Comparison of ENCODE assay signal across 9 mouse cellular contexts in genomic region chr1:82815941-82816716, GRCm38 (mm10). TPM values are rescaled to one million over a fixed set of nuclear protein-coding genes. Genes with fewer than 3 reads are reported as not detected.
DNase-seq lines count a peak whose midpoint lies in the region; ATAC-seq lines count a peak whose summit lies in the region.
"Had no signal": no experiment of that assay in that cellular context is flagged by ENCODE, and none has a peak within 500 bp of the region (broad histone marks: within the 10 kb centered on the region; RNA-seq: fewer than 3 reads in every experiment).

No protein-coding gene starts in this region.

- peak overlapping the region; percentile 58 for H3K4me2 ChIP-seq in heart, embryonic 11.5 days

- 23% methylated on average over 16 of the region's 17 CpGs for WGBS in heart, embryonic 11.5 days (ENCODE audit: insufficient replicate concordance)

- peak; percentile 88 for ATAC-seq in heart, embryonic 11.5 days (replicated peaks; ENCODE audit: insufficient number of reproducible peaks, low FRiP score, low TSS enrichment)
- peak; percentile 51 to 57; a peak in 2 of 4 replicates for ATAC-seq in hematopoietic stem cell, adult 5-6 weeks (replicated peaks in 1 of 2; ENCODE audit: insufficient read depth in 1 of 2, low FRiP score in 2 of 2, low TSS enrichment in 1 of 2, low read depth in 1 of 2, poor library complexity in 2 of 2, severe bottlenecking in 2 of 2)
- 0 out of 2 replicates have a peak, but pooled peaks have one; percentile 19 for ATAC-seq in neutrophil, adult 5-6 weeks (ENCODE audit: extremely low read depth, insufficient number of reproducible peaks, low FRiP score, poor library complexity, severe bottlenecking)

- H3K27ac ChIP-seq in heart, embryonic 11.5 days (ENCODE audit: low read depth, low read length), result peak overlapping the region; percentile 74

- H3K9ac ChIP-seq in heart, embryonic 11.5 days (ENCODE audit: low read depth, low read length), result 0 out of 2 replicates have a peak overlapping the region, but pooled peaks have one; percentile 34

- intact Hi-C loops in heart, postnatal 10 days (cut with DNase I), result no loop called here

- no peaks in the 10 kb centered on the region for H3K36me3 ChIP-seq in heart, embryonic 11.5 days (ENCODE audit: control insufficient read depth, insufficient read depth, low read length)

- peaks cover 18% of the 10 kb centered on the region for H3K4me1 ChIP-seq in heart, embryonic 11.5 days (ENCODE audit: control insufficient read depth, insufficient read depth, low read length)

- no peaks in the 10 kb centered on the region for H3K9me3 ChIP-seq in heart, embryonic 11.5 days (replicated peaks; ENCODE audit: control insufficient read depth, low read length)

- no peak for DNase-seq in heart, postnatal 10 days
- DNase-seq in liver, result peak; percentile 92
- DNase-seq in testis, postnatal 10 days (ENCODE audit: low spot score), result no peak
- no peak for DNase-seq in left cerebral cortex, adult 11 months (ENCODE audit: low spot score)
- DNase-seq in gastrocnemius, postnatal 25 days, result no peak

- peak overlapping the region; percentile 23 for H3K4me3 ChIP-seq in heart, embryonic 11.5 days (ENCODE audit: low read depth, low read length)

- no peaks in the 10 kb centered on the region for H3K27me3 ChIP-seq in heart, embryonic 11.5 days (ENCODE audit: control insufficient read depth, insufficient read depth, low read length)

RNA-seq across cellular contexts. Expression of gene Agfg1, which starts 23.2 kb away (rescaled TPM):
- 42.2 and 43.8 TPM in 2 replicates for polyA plus RNA-seq in heart, embryonic 11.5 days (2014; fragmentation: Nextera tagmentation; extraction: Ambion mirVana)
- total RNA-seq in heart, postnatal 10 days (2021), result 10 to 100 TPM; 39.9 to 43.2 TPM
- 36.5 and 37.6 TPM in 2 replicates for total RNA-seq in hematopoietic stem cell, adult 5-6 weeks (2017)
- total RNA-seq in neutrophil, adult 5-6 weeks (2017), result 55.2 and 59.5 TPM in 2 replicates
- 10 to 100 TPM; 23.3 to 24.9 TPM for total RNA-seq in gastrocnemius, postnatal 25 days (2021)

RNA-seq across cellular contexts. Expression of gene Gm47791, which starts 45.1 kb away (rescaled TPM):
- not detected in 2 replicates for polyA plus RNA-seq in heart, embryonic 11.5 days (2014; fragmentation: Nextera tagmentation; extraction: Ambion mirVana)
- not detected for total RNA-seq in heart, postnatal 10 days (2021)
- not detected in 2 replicates for total RNA-seq in hematopoietic stem cell, adult 5-6 weeks (2017)
- not detected in 2 replicates for total RNA-seq in neutrophil, adult 5-6 weeks (2017)
- not detected for total RNA-seq in gastrocnemius, postnatal 25 days (2021)
- polyA plus RNA-seq: cortical plate, adult 2 months had no signal

RNA-seq across cellular contexts. Expression of gene Tm4sf20, which starts 47.9 kb away (rescaled TPM):
- 0.29 TPM in 1 of 2 replicates, not detected in the other for polyA plus RNA-seq in heart, embryonic 11.5 days (2014; fragmentation: Nextera tagmentation; extraction: Ambion mirVana)
- not detected for total RNA-seq in heart, postnatal 10 days (2021)
- not detected in 2 replicates for total RNA-seq in hematopoietic stem cell, adult 5-6 weeks (2017)
- not detected in 2 replicates for total RNA-seq in neutrophil, adult 5-6 weeks (2017)
- total RNA-seq in gastrocnemius, postnatal 25 days (2021), result not detected
- polyA plus RNA-seq: cortical plate, adult 2 months had no signal

Comparison
In these comparisons a context has a peak if more than half of its experiments do, and no peak if none do; other contexts are left out.
1. ATAC-seq: peak in every context shown above with its lines; median percentile 88 in heart, embryonic 11.5 days; 54 in hematopoietic stem cell, adult 5-6 weeks; 19 in neutrophil, adult 5-6 weeks.